Mouse (Mus musculus): Measurements from ENCODE around the gene Tfip11. TPM values are rescaled to one million over a fixed set of nuclear protein-coding genes. Genes with fewer than 3 reads are reported as not detected.
A peak's percentile ranks its signal among the peaks of the same experiment; 100 is the strongest.
"Not testable (repeated sequence)": the region's sequence is repeated elsewhere in the genome, so short reads cannot be mapped to it uniquely, and the experiment has no call there.

The Tfip11 gene
- polyA plus RNA-seq, 1 experiment from 2014 or later: 23.3 TPM

- Histone ChIP-seq H3K9me3 (no peaks in the 10 kb centered on the region), H3K4me1 (peaks cover 18% of the 10 kb centered on the region), H3K27me3 (replicated peaks) (no peaks in the 10 kb centered on the region), H3K27ac (peak overlapping the region; percentile 69), H3K4me3 (replicated peaks) (no peak overlapping the region), H3K9ac (no peak overlapping the region), H3K36me3 (no peaks in the 10 kb centered on the region), H3K4me2 (no peak overlapping the region)
- ATAC-seq (ENCODE audit: insufficient read depth, low FRiP score, low read depth): no peak
- 79% methylated on average over 4 of the region's 4 CpGs for WGBS
These were observed 24.5 kb upstream of the Tfip11 start for GRCm38 (mm10) chr5:112301694-112302093.

- Histone ChIP-seq H3K9me3 (no peaks in the 10 kb centered on the region), H3K27ac (peak overlapping the region; percentile 69), H3K27me3 (replicated peaks) (no peaks in the 10 kb centered on the region), H3K36me3 (peaks cover under 1% of the 10 kb centered on the region; the same call in 1 of the 2 replicates), H3K4me2 (no peak overlapping the region), H3K4me1 (peaks cover 14% of the 10 kb centered on the region), H3K9ac (no peak overlapping the region), H3K4me3 (replicated peaks) (no peak overlapping the region)
- 68% methylated on average over 5 of the region's 5 CpGs for WGBS
- ATAC-seq (ENCODE audit: insufficient read depth, low FRiP score, low read depth): peak; percentile 91
These were observed 23.8 kb upstream of the Tfip11 start for GRCm38 (mm10) chr5:112302310-112302709.

- WGBS: 83% methylated on average over 5 of the region's 5 CpGs
- Histone ChIP-seq H3K27me3 (replicated peaks) (no peaks in the 10 kb centered on the region), H3K4me2 (no peak overlapping the region), H3K9me3 (no peaks in the 10 kb centered on the region), H3K27ac (no peak overlapping the region), H3K9ac (no peak overlapping the region), H3K4me3 (replicated peaks) (no peak overlapping the region), H3K36me3 (peaks cover 25% of the 10 kb centered on the region), H3K4me1 (0 out of 2 replicates have a peak, but pooled peaks cover 4% of the 10 kb centered on the region)
- no peak for ATAC-seq (ENCODE audit: insufficient read depth, low FRiP score, low read depth)
These were observed 20.3 kb upstream of the Tfip11 start for GRCm38 (mm10) chr5:112305842-112306241.

GRCm38 (mm10) chr5:112313222-112313885 lies 12.8 kb upstream of the Tfip11 start:
- H3K27ac ChIP-seq: no peak overlapping the region
- no peak overlapping the region for H3K9ac ChIP-seq
- WGBS: 75% methylated on average over 11 of the region's 11 CpGs
- H3K9me3 ChIP-seq: no peaks in the 10 kb centered on the region
- H3K27me3 ChIP-seq (replicated peaks): no peaks in the 10 kb centered on the region
- ATAC-seq (ENCODE audit: insufficient read depth, low FRiP score, low read depth): no peak
- H3K4me1 ChIP-seq: no peaks in the 10 kb centered on the region
- peaks cover 28% of the 10 kb centered on the region for H3K36me3 ChIP-seq
- H3K4me2 ChIP-seq: no peak overlapping the region
- no peak overlapping the region for H3K4me3 ChIP-seq (replicated peaks)

GRCm38 (mm10) chr5:112316468-112316867 lies 9.7 kb upstream of the Tfip11 start:
- no peak overlapping the region for H3K4me2 ChIP-seq
- no peaks in the 10 kb centered on the region for H3K27me3 ChIP-seq (replicated peaks)
- no peak overlapping the region for H3K4me3 ChIP-seq (replicated peaks)
- H3K4me1 ChIP-seq: no peaks in the 10 kb centered on the region
- no peak overlapping the region for H3K27ac ChIP-seq
- H3K9ac ChIP-seq: no peak overlapping the region
- 73% methylated on average over 5 of the region's 5 CpGs for WGBS
- ATAC-seq (ENCODE audit: insufficient read depth, low FRiP score, low read depth): no peak
- H3K36me3 ChIP-seq: peaks cover 12% of the 10 kb centered on the region; the same call in 1 of the 2 replicates
- no peaks in the 10 kb centered on the region for H3K9me3 ChIP-seq

GRCm38 (mm10) chr5:112317328-112317727 lies 8.8 kb upstream of the Tfip11 start:
- Histone ChIP-seq H3K36me3 (peaks cover 8% of the 10 kb centered on the region; the same call in 1 of the 2 replicates), H3K4me2 (no peak overlapping the region), H3K4me3 (replicated peaks) (no peak overlapping the region), H3K27ac (no peak overlapping the region), H3K9ac (no peak overlapping the region), H3K4me1 (no peaks in the 10 kb centered on the region), H3K27me3 (replicated peaks) (no peaks in the 10 kb centered on the region), H3K9me3 (no peaks in the 10 kb centered on the region)
- no peak for ATAC-seq (ENCODE audit: insufficient read depth, low FRiP score, low read depth)
- 37% methylated on average over 5 of the region's 5 CpGs for WGBS

GRCm38 (mm10) chr5:112319343-112319742 lies 6.8 kb upstream of the Tfip11 start:
- H3K4me1 ChIP-seq; H3K9me3 ChIP-seq; H3K4me3 ChIP-seq (replicated peaks); H3K9ac ChIP-seq; H3K4me2 ChIP-seq; H3K27ac ChIP-seq; H3K36me3 ChIP-seq; H3K27me3 ChIP-seq (replicated peaks): not testable (repeated sequence)
- WGBS: 50% methylated on average over 2 of the region's 2 CpGs
- ATAC-seq (ENCODE audit: insufficient read depth, low FRiP score, low read depth): peak; percentile 40

- H3K36me3 ChIP-seq: peaks cover 3% of the 10 kb centered on the region; the same call in 1 of the 2 replicates
- no peaks in the 10 kb centered on the region for H3K27me3 ChIP-seq (replicated peaks)
- H3K27ac ChIP-seq: no peak overlapping the region
- no peak overlapping the region for H3K4me3 ChIP-seq (replicated peaks)
- H3K9ac ChIP-seq: no peak overlapping the region
- 78% methylated on average over 5 of the region's 5 CpGs for WGBS
- ATAC-seq (ENCODE audit: insufficient read depth, low FRiP score, low read depth): no peak
- no peak overlapping the region for H3K4me2 ChIP-seq
- peaks cover 3% of the 10 kb centered on the region for H3K4me1 ChIP-seq
- no peaks in the 10 kb centered on the region for H3K9me3 ChIP-seq
These were observed 5.8 kb upstream of the Tfip11 start for GRCm38 (mm10) chr5:112320379-112320778.

- Histone ChIP-seq H3K4me1 (peaks cover 7% of the 10 kb centered on the region), H3K9ac (no peak overlapping the region), H3K4me3 (replicated peaks) (no peak overlapping the region), H3K36me3 (no peaks in the 10 kb centered on the region), H3K27ac (no peak overlapping the region), H3K4me2 (no peak overlapping the region), H3K27me3 (replicated peaks) (no peaks in the 10 kb centered on the region), H3K9me3 (no peaks in the 10 kb centered on the region)
- 70% methylated on average over 6 of the region's 6 CpGs for WGBS
- no peak for ATAC-seq (ENCODE audit: insufficient read depth, low FRiP score, low read depth)
These were observed 5.2 kb upstream of the Tfip11 start for GRCm38 (mm10) chr5:112320936-112321335.

GRCm38 (mm10) chr5:112321376-112321775 lies 4.8 kb upstream of the Tfip11 start:
- 79% methylated on average over 4 of the region's 4 CpGs for WGBS
- Histone ChIP-seq H3K4me2 (no peak overlapping the region), H3K4me1 (peaks cover 7% of the 10 kb centered on the region)

GRCm38 (mm10) chr5:112323246-112323645 lies 2.9 kb upstream of the Tfip11 start:
- no peak overlapping the region for H3K4me3 ChIP-seq (replicated peaks)
- H3K27me3 ChIP-seq (replicated peaks): no peaks in the 10 kb centered on the region
- no peak overlapping the region for H3K9ac ChIP-seq
- no peak overlapping the region for H3K27ac ChIP-seq
- 0 out of 2 replicates have a peak, but pooled peaks cover 3% of the 10 kb centered on the region for H3K36me3 ChIP-seq
- no peak overlapping the region for H3K4me2 ChIP-seq
- 85% methylated on average over 6 of the region's 6 CpGs for WGBS
- no peak for ATAC-seq (ENCODE audit: insufficient read depth, low FRiP score, low read depth)
- no peaks in the 10 kb centered on the region for H3K9me3 ChIP-seq
- H3K4me1 ChIP-seq: peaks cover 12% of the 10 kb centered on the region

More at GRCm38 (mm10) chr5:112321376-112321775, 4.8 kb upstream of the Tfip11 start:
- ATAC-seq (ENCODE audit: insufficient read depth, low FRiP score, low read depth): no peak
- H3K36me3 ChIP-seq: no peaks in the 10 kb centered on the region
- no peaks in the 10 kb centered on the region for H3K27me3 ChIP-seq (replicated peaks)
- H3K9me3 ChIP-seq: no peaks in the 10 kb centered on the region
- H3K9ac ChIP-seq: no peak overlapping the region
- no peak overlapping the region for H3K4me3 ChIP-seq (replicated peaks)
- no peak overlapping the region for H3K27ac ChIP-seq

- 17% methylated on average over 24 of the region's 24 CpGs for WGBS
- peak overlapping the region; percentile 100 for H3K4me3 ChIP-seq (replicated peaks)
- H3K4me1 ChIP-seq: peaks cover 12% of the 10 kb centered on the region
- H3K9me3 ChIP-seq: no peaks in the 10 kb centered on the region
- ATAC-seq (ENCODE audit: insufficient read depth, low FRiP score, low read depth): peak; percentile 83
- H3K27ac ChIP-seq: peak overlapping the region; percentile 84; the same call in 1 of the 2 replicates
- no peaks in the 10 kb centered on the region for H3K27me3 ChIP-seq (replicated peaks)
- peaks cover 16% of the 10 kb centered on the region for H3K36me3 ChIP-seq
- H3K4me2 ChIP-seq: peak overlapping the region; percentile 75
- no peak overlapping the region for H3K9ac ChIP-seq
These were observed 1.3 kb upstream of the Tfip11 start for GRCm38 (mm10) chr5:112324637-112325545.

Measured in stomach, embryonic 15.5 days (tissue).